Mouse (Mus musculus): ENCODE measurements at regions not wholly inside any gene's neighbourhood (a gene's known extent, or its start where the extent isn't known, plus 50 kb on each side); places are given as distances from the start of the nearest gene placed in this dataset.

DNA sequence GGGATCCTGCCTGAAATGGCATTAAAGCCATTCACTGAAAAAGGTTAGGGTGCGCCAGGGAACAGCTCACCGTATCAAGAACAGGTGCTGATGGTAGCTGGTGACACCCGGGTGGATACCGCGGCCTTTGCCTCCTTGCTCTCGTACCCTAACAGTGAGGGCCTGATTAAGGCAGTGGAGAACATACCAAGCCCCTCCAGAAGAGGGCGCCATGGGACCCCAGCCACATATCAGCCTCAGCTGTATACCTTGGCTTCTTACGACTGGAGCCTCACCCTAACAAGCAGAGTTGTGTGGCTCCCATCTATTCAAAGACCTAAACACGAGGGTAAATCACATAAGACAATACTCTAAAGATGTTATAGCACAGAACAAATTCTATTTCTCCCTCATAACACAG lies 203.7 kb upstream of the 1700012A03Rik start:
- TF ChIP-seq POLR2A (IDR thresholded peaks at IDR 0.05; ENCODE audit: insufficient read depth, low read depth, low read length) = no peak
- no peak for TF ChIP-seq CTCF (IDR thresholded peaks at IDR 0.05; ENCODE audit: insufficient read depth, low read depth, low read length)

All from olfactory bulb, adult 2 months (tissue).